Mouse (Mus musculus): ENCODE data around the gene Ngp.

Ngp gene

GRCm38 (mm10) chr9:110436041-110436440, 16.5 kb downstream of the Ngp start:
- no peak for DNase-seq (ENCODE audit: low spot score)

DNA sequence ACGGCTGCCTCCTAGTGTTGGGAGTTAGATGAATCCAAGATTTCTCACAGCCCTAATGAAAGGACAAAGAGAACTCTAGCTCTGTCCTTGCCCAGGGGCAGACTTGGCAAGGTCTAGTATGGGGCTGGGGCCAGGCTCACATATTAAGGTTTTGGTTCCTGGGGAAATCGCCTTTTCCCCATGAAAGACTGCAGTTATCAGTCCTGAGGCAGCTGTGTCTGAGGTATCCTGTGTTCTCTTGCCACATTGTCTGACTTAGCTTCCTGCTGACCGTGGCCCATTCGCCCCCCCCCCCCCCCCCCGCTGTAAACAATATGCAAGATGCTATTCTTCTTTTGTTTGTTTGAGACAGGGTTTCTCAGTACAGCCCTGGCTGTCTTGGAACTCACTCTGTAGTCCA, 20.5 kb downstream of the Ngp start:
- no peak for DNase-seq (ENCODE audit: low spot score)

GRCm38 (mm10) chr9:110440559-110440958, 21.0 kb downstream of the Ngp start:
- no peak for DNase-seq (ENCODE audit: low spot score)

- no peak for DNase-seq (ENCODE audit: low spot score)
Observed at GRCm38 (mm10) chr9:110448356-110448755, 28.8 kb downstream of the Ngp start.

- peak; percentile 63 for DNase-seq (ENCODE audit: low spot score)
Observed at GRCm38 (mm10) chr9:110448857-110449617, 29.5 kb downstream of the Ngp start.

- no peak for DNase-seq (ENCODE audit: low spot score)
Observed at GRCm38 (mm10) chr9:110452523-110452922, 33.0 kb downstream of the Ngp start.

GRCm38 (mm10) chr9:110457926-110458325, 38.4 kb downstream of the Ngp start:
- DNase-seq (ENCODE audit: low spot score), result no peak

DNA sequence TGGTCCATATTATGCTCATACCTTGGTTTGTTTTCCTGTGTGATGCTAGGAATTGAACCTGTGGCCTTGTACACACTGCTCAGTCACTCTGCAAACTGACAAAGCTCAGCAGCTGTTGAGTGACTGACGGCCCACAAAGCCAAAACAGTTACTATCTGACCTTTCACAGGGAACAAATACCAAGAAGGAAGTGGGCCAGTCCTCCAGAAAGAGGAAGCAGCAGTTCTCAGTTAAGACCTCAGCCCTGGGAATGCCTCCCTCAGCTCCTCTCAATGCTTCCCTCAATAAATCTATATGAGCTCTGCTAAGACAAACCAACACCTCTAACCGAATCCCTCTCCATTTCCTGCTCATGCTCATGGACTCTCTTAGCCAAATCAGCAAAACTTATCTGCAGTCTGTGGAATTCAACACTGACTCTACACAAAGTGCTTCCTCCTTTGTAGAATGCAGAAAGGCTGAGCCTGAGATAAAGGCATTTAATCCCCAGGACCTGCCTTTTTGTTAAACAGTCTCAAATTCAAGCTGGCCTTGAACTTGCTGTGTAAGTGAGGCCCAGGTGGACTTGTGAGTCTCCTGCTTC, 39.7 kb downstream of the Ngp start:
- DNase-seq (ENCODE audit: low spot score), result no peak

DNA sequence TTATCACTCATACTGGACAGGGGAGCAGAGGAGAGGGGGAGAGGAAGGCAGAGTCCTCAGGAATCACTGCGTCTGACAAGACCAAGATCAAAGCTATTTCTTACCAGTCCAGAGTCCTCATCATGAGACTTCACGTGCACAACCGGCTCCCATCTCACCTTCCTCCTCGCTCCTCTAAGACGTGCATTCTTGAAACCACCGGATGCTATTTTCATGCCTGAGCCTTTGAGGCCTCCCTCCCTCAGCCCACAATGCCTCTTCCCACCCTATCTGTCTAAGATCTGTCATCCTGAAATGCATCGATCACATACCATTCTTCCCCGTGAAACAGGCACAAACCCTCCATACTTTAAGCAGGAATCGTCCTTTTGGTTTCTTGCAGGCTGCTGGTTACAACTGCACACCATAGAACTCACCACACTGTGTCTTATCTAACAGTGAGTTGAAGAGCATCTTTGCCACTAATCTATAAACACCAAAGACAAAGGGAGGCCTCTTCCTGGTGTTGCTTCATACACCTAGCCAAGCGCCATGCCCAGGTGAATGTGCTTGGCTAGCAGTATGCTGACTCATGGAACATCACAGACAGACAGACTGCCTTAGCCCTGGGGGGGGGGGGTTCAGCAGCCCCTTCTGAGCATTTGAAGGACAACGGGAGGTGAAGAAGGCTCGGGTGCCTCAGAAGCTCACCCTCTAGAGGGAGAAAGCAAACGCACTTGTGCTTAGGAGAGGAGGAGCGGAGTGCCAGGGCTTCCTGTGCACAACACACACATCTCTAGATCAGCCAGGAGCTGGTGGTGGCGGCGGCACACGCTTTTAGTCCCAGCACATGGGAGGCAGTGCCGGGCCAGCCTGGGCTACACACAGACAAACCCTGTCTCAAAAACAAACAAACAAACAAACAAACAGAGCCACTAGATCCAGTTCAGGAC, 41.6 kb downstream of the Ngp start:
- no peak for DNase-seq (ENCODE audit: low spot score)

GRCm38 (mm10) chr9:110462321-110462720, 42.8 kb downstream of the Ngp start:
- no peak for DNase-seq (ENCODE audit: low spot score)

DNA sequence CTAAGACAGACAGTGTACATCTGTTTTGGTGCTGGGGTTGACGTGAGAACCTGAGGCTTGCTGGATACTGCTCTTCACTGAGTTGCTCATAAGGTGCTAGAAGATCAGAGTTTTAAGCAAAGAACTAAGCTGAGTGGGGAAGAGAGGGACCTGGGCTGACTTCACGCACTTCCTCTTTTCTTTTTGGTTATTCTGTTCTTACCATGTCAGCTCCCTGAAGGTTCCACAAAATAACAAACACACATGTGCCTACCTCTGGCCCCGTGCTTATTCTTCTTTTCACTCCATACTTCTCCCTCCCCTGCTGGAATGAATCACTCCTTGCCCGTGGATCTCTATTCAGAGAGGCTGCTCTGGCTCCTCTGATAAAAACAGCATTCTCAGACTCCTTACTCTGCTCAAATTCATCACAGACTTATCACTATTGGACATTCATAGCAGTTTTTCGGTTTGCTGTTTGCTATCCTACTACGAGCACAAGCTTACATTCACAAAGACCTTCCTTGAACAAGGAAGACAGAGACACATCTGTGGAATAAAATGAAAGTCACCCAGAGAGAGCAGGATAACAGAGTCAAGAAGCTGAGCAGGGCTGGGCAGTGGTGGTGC, 44.5 kb downstream of the Ngp start:
- no peak for DNase-seq (ENCODE audit: low spot score)

- no peak for DNase-seq (ENCODE audit: low spot score)
Observed at GRCm38 (mm10) chr9:110465336-110465735, 45.8 kb downstream of the Ngp start.

- DNase-seq (ENCODE audit: low spot score), result no peak
Observed at GRCm38 (mm10) chr9:110466179-110466578, 46.6 kb downstream of the Ngp start.
